1 mouse cellular context compared by ENCODE assay signal in genomic region chr11:4232644-4233043, GRCm38 (mm10).
TF ChIP-seq lines count a peak whose summit lies in the region.

No protein-coding gene starts in this region.

TF ChIP-seq in CH12.LX, 34 proteins besides CTCF, POLR2A, EP300 and RAD21:
- peak; percentile 19; the same call in 1 of the 2 replicates for TF ChIP-seq ETS1 (conservative IDR thresholded peaks at IDR 0.05; ENCODE audit: low read depth, low read length)
- no peak for TF ChIP-seq NELFE (IDR thresholded peaks at IDR 0.05; ENCODE audit: low read depth, low read length)
